Mouse (Mus musculus): Measurements from ENCODE around the gene Gpr75. TPM values are rescaled to one million over a fixed set of nuclear protein-coding genes. Genes with fewer than 3 reads are reported as not detected.

Gene Gpr75
- polyA plus RNA-seq, 1 experiment from 2014 or later = 0.04 TPM

- Histone ChIP-seq H3K4me2 (ENCODE audit: low read depth, low read length) (no peak overlapping the region), H3K9ac (ENCODE audit: low read depth, low read length) (no peak overlapping the region), H3K36me3 (ENCODE audit: control insufficient read depth, insufficient read depth) (no peaks in the 10 kb centered on the region), H3K9me3 (replicated peaks; ENCODE audit: control insufficient read depth, low read length) (no peaks in the 10 kb centered on the region), H3K27ac (ENCODE audit: low read length) (no peak overlapping the region), H3K4me3 (ENCODE audit: low read depth, low read length) (no peak overlapping the region), H3K4me1 (ENCODE audit: control insufficient read depth, low read depth, low read length) (no peaks in the 10 kb centered on the region), H3K27me3 (ENCODE audit: control insufficient read depth, insufficient read depth, low read depth, low read length) (no peaks in the 10 kb centered on the region)
- no peak for ATAC-seq (ENCODE audit: low read depth)
- WGBS (ENCODE audit: insufficient replicate concordance) = 78% methylated on average over 3 of the region's 3 CpGs
Measured at GRCm38 (mm10) chr11:30923283-30923682, 38.1 kb downstream of the Gpr75 start.

- peak; percentile 59; the same call in 1 of the 2 replicates for ATAC-seq (ENCODE audit: low read depth)
- no peaks in the 10 kb centered on the region for H3K4me1 ChIP-seq (ENCODE audit: control insufficient read depth, low read depth, low read length)
Measured at GRCm38 (mm10) chr11:30928079-30928478, 42.9 kb downstream of the Gpr75 start.

GRCm38 (mm10) chr11:30928498-30928897 is 43.3 kb downstream of the Gpr75 start:
- H3K27me3 ChIP-seq (ENCODE audit: control insufficient read depth, insufficient read depth, low read depth, low read length) = no peaks in the 10 kb centered on the region
- H3K9ac ChIP-seq (ENCODE audit: low read depth, low read length) = no peak overlapping the region
- H3K36me3 ChIP-seq (ENCODE audit: control insufficient read depth, insufficient read depth) = peaks cover 9% of the 10 kb centered on the region
- no peak for ATAC-seq (ENCODE audit: low read depth)
- 83% methylated on average over 1 of the region's 1 CpGs for WGBS (ENCODE audit: insufficient replicate concordance)
- H3K27ac ChIP-seq (ENCODE audit: low read length) = no peak overlapping the region
- H3K4me2 ChIP-seq (ENCODE audit: low read depth, low read length) = no peak overlapping the region
- H3K9me3 ChIP-seq (replicated peaks; ENCODE audit: control insufficient read depth, low read length) = no peaks in the 10 kb centered on the region
- H3K4me3 ChIP-seq (ENCODE audit: low read depth, low read length) = no peak overlapping the region
- no peaks in the 10 kb centered on the region for H3K4me1 ChIP-seq (ENCODE audit: control insufficient read depth, low read depth, low read length)

More at GRCm38 (mm10) chr11:30928079-30928478, 42.9 kb downstream of the Gpr75 start:
- Histone ChIP-seq H3K4me3 (ENCODE audit: low read depth, low read length) (no peak overlapping the region), H3K9me3 (replicated peaks; ENCODE audit: control insufficient read depth, low read length) (no peaks in the 10 kb centered on the region), H3K27me3 (ENCODE audit: control insufficient read depth, insufficient read depth, low read depth, low read length) (no peaks in the 10 kb centered on the region), H3K9ac (ENCODE audit: low read depth, low read length) (no peak overlapping the region), H3K36me3 (ENCODE audit: control insufficient read depth, insufficient read depth) (peaks cover 9% of the 10 kb centered on the region), H3K27ac (ENCODE audit: low read length) (no peak overlapping the region), H3K4me2 (ENCODE audit: low read depth, low read length) (no peak overlapping the region)

Other genes with a start within 250 kb of the Gpr75 start
- gene Acyp2, start 235.8 kb upstream of the Gpr75 start, polyA plus RNA-seq (2015; fragmentation: Nextera tagmentation; extraction: Ambion mirVana) = 2.0 and 3.4 TPM in 2 replicates
- 7.2 and 8.0 TPM in 2 replicates for gene Psme4, start 113.6 kb upstream of the Gpr75 start, polyA plus RNA-seq (2015; fragmentation: Nextera tagmentation; extraction: Ambion mirVana)
- 11.2 and 12.0 TPM in 2 replicates for gene Asb3, start 58 bp downstream of the Gpr75 start, polyA plus RNA-seq (2015; fragmentation: Nextera tagmentation; extraction: Ambion mirVana)
- gene Erlec1, start 69.0 kb downstream of the Gpr75 start, polyA plus RNA-seq (2015; fragmentation: Nextera tagmentation; extraction: Ambion mirVana) = 7.9 and 8.5 TPM in 2 replicates
- gene Chac2, start 101.0 kb downstream of the Gpr75 start, polyA plus RNA-seq (2015; fragmentation: Nextera tagmentation; extraction: Ambion mirVana) = 104 and 118 TPM in 2 replicates

All from liver, embryonic 16.5 days (tissue).